Mouse (Mus musculus) intestine, embryonic 14.5 days (tissue): Measurements from ENCODE around the gene Prkg1. TPM values are rescaled to one million over a fixed set of nuclear protein-coding genes. Genes with fewer than 3 reads are reported as not detected.

Experiments used
- ATAC-seq: fragments of 200-750 bp; cut with Nextera tagmentation; replicated peaks from 2 replicates; pipeline ENCODE4 v1.8.0; 2017; ENCODE audit warnings: low read depth, moderate number of reproducible peaks, moderate TSS enrichment, moderate library complexity; ENCODE audit not compliant: low FRiP score, low TSS enrichment
- DNase-seq: peaks from one replicate; pipeline ENCODE4 v3.0.0-alpha.2; 2018; ENCODE audit warnings: low spot score
- H3K27ac ChIP-seq: fragments of 300-500 bp; sonication (generic); 2 replicates; pipeline ENCODE4 v1.5.1; 2014; ENCODE audit warnings: low read depth, mild to moderate bottlenecking, control low read depth
- H3K27me3 ChIP-seq: fragments of 300-500 bp; sonication (generic); replicated peaks from 2 replicates; pipeline ENCODE4 v1.6.1; 2014; ENCODE audit warnings: low read length, control low read depth; ENCODE audit not compliant: control insufficient read depth, insufficient read depth
- H3K36me3 ChIP-seq: fragments of 300-500 bp; sonication (generic); 2 replicates; pipeline ENCODE4 v1.6.1; 2014; ENCODE audit warnings: low read length, control low read depth; ENCODE audit not compliant: control insufficient read depth, insufficient read depth
- H3K4me1 ChIP-seq: fragments of 300-500 bp; sonication (generic); replicated peaks from 2 replicates; pipeline ENCODE4 v1.6.1; 2014; ENCODE audit warnings: low read length, control low read depth, mixed read lengths; ENCODE audit not compliant: control insufficient read depth, insufficient read depth
- H3K4me2 ChIP-seq: fragments of 300-500 bp; sonication (generic); 2 replicates; pipeline ENCODE4 v1.6.1; 2014; ENCODE audit warnings: low read length
- H3K4me3 ChIP-seq: fragments of 300-500 bp; sonication (generic); 2 replicates; pipeline ENCODE4 v1.5.1; 2014; ENCODE audit warnings: low read depth, low read length, control low read depth, mixed read lengths
- H3K9ac ChIP-seq: fragments of 300-500 bp; sonication (generic); 2 replicates; pipeline ENCODE4 v1.6.1; 2014; ENCODE audit warnings: mild to moderate bottlenecking, low read length
- H3K9me3 ChIP-seq: fragments of 300-500 bp; sonication (generic); 2 replicates; pipeline ENCODE4 v1.6.1; 2016; ENCODE audit warnings: low read length, control low read depth; ENCODE audit not compliant: control insufficient read depth
- WGBS: fragments of 180-500 bp; shearing (Covaris S2); extraction: QIAGEN DNeasy Blood & Tissue Kit; methylation state at CpG from one replicate; pipeline ENCODE4 v1.1.7; 2014; 5-methylcytosine and 5-hydroxymethylcytosine counted together
- polyA plus RNA-seq: library from polyadenylated mRNA; unstranded; fragments of >200 nt; fragmentation: Nextera tagmentation; extraction: Ambion mirVana; gene quantifications from 2 replicates; pipeline ENCODE4 v1.2.1, GENCODE M21; 2014

The Prkg1 gene
- polyA plus RNA-seq, 1 experiment from 2014 or later, result 14.2 TPM

- no peak for ATAC-seq
- no peak overlapping the region for H3K4me2 ChIP-seq
- no peaks in the 10 kb centered on the region for H3K9me3 ChIP-seq
- no peaks in the 10 kb centered on the region for H3K27me3 ChIP-seq
- no peaks in the 10 kb centered on the region for H3K36me3 ChIP-seq
- no peak overlapping the region for H3K9ac ChIP-seq
- peaks cover 4% of the 10 kb centered on the region for H3K4me1 ChIP-seq
- 76% methylated on average over 3 of the region's 3 CpGs for WGBS
- no peak for DNase-seq
- H3K27ac ChIP-seq, result no peak overlapping the region
- no peak overlapping the region for H3K4me3 ChIP-seq
Measured at GRCm38 (mm10) chr19:31078241-31078640, 686.6 kb downstream of the Prkg1 start.

GRCm38 (mm10) chr19:31076106-31076505, 688.7 kb downstream of the Prkg1 start:
- ATAC-seq, result no peak
- Histone ChIP-seq H3K9ac (no peak overlapping the region), H3K36me3 (no peaks in the 10 kb centered on the region), H3K4me1 (peaks cover 4% of the 10 kb centered on the region), H3K27me3 (no peaks in the 10 kb centered on the region), H3K27ac (no peak overlapping the region), H3K4me2 (no peak overlapping the region), H3K4me3 (no peak overlapping the region), H3K9me3 (no peaks in the 10 kb centered on the region)
- DNase-seq, result no peak
- WGBS, result 88% methylated on average over 4 of the region's 4 CpGs

GRCm38 (mm10) chr19:31074717-31075063, 690.1 kb downstream of the Prkg1 start:
- Histone ChIP-seq H3K9me3 (no peaks in the 10 kb centered on the region), H3K27ac (peak overlapping the region; percentile 68), H3K4me3 (peak overlapping the region; percentile 8; the same call in 1 of the 2 replicates), H3K36me3 (no peaks in the 10 kb centered on the region), H3K4me1 (peaks cover 4% of the 10 kb centered on the region), H3K4me2 (peak overlapping the region; percentile 30), H3K27me3 (no peaks in the 10 kb centered on the region), H3K9ac (0 out of 2 replicates have a peak overlapping the region, but pooled peaks have one; percentile 0)
- WGBS, result 4% methylated on average over 3 of the region's 3 CpGs
- DNase-seq, result peak; percentile 63
- ATAC-seq, result no peak

- peak; percentile 52 for DNase-seq
- peak overlapping the region; percentile 68 for H3K27ac ChIP-seq
- 0 out of 2 replicates have a peak overlapping the region, but pooled peaks have one; percentile 0 for H3K9ac ChIP-seq
- H3K4me3 ChIP-seq, result peak overlapping the region; percentile 8; the same call in 1 of the 2 replicates
- H3K36me3 ChIP-seq, result no peaks in the 10 kb centered on the region
- no peaks in the 10 kb centered on the region for H3K27me3 ChIP-seq
- ATAC-seq, result no peak
- peaks cover 4% of the 10 kb centered on the region for H3K4me1 ChIP-seq
- WGBS, result 50% methylated on average over 24 of the region's 24 CpGs
- no peaks in the 10 kb centered on the region for H3K9me3 ChIP-seq
- peak overlapping the region; percentile 30 for H3K4me2 ChIP-seq
Measured at GRCm38 (mm10) chr19:31073959-31074716, 690.7 kb downstream of the Prkg1 start.

- DNase-seq, result no peak
- H3K4me2 ChIP-seq, result no peak overlapping the region
- no peak for ATAC-seq
- no peak overlapping the region for H3K4me3 ChIP-seq
- no peak overlapping the region for H3K9ac ChIP-seq
- WGBS, result 77% methylated on average over 11 of the region's 11 CpGs
- H3K36me3 ChIP-seq, result no peaks in the 10 kb centered on the region
- no peak overlapping the region for H3K27ac ChIP-seq
- H3K4me1 ChIP-seq, result no peaks in the 10 kb centered on the region
- H3K27me3 ChIP-seq, result no peaks in the 10 kb centered on the region
- no peaks in the 10 kb centered on the region for H3K9me3 ChIP-seq
Measured at GRCm38 (mm10) chr19:31065206-31065781, 699.5 kb downstream of the Prkg1 start.

- ATAC-seq (no peak), DNase-seq (no peak)
- no peak overlapping the region for H3K4me2 ChIP-seq
- H3K9me3 ChIP-seq, result no peaks in the 10 kb centered on the region
- no peak overlapping the region for H3K4me3 ChIP-seq
- WGBS, result 63% methylated on average over 1 of the region's 1 CpGs
- no peak overlapping the region for H3K27ac ChIP-seq
- H3K36me3 ChIP-seq, result no peaks in the 10 kb centered on the region
- H3K4me1 ChIP-seq, result no peaks in the 10 kb centered on the region
- H3K9ac ChIP-seq, result no peak overlapping the region
- no peaks in the 10 kb centered on the region for H3K27me3 ChIP-seq
Measured at GRCm38 (mm10) chr19:31064740-31065139, 700.1 kb downstream of the Prkg1 start.

- Histone ChIP-seq H3K9ac (no peak overlapping the region), H3K27me3 (no peaks in the 10 kb centered on the region), H3K4me1 (no peaks in the 10 kb centered on the region), H3K27ac (no peak overlapping the region), H3K4me3 (no peak overlapping the region), H3K36me3 (no peaks in the 10 kb centered on the region), H3K9me3 (no peaks in the 10 kb centered on the region), H3K4me2 (no peak overlapping the region)
- DNase-seq (no peak), ATAC-seq (no peak)
- WGBS, result 92% methylated on average over 4 of the region's 4 CpGs
Measured at GRCm38 (mm10) chr19:31046601-31047000, 718.2 kb downstream of the Prkg1 start.

- WGBS, result 83% methylated on average over 2 of the region's 2 CpGs
- DNase-seq, result no peak
- Histone ChIP-seq H3K9me3 (no peaks in the 10 kb centered on the region), H3K4me1 (no peaks in the 10 kb centered on the region), H3K4me2 (no peak overlapping the region), H3K27ac (no peak overlapping the region), H3K4me3 (no peak overlapping the region), H3K9ac (no peak overlapping the region), H3K27me3 (no peaks in the 10 kb centered on the region), H3K36me3 (no peaks in the 10 kb centered on the region)
- no peak for ATAC-seq
Measured at GRCm38 (mm10) chr19:31040948-31041847, 723.6 kb downstream of the Prkg1 start.
